Mouse (Mus musculus): ENCODE data around the gene Ell2.
A peak's percentile ranks its signal among the peaks of the same experiment; 100 is the strongest.

Ell2 gene

GRCm38 (mm10) chr13:75766967-75767366, 60.4 kb downstream of the Ell2 start:
- DNase-seq (ENCODE audit: low read depth), result no peak

GRCm38 (mm10) chr13:75770744-75771143, 64.2 kb downstream of the Ell2 start:
- DNase-seq (ENCODE audit: low read depth), result no peak

DNA sequence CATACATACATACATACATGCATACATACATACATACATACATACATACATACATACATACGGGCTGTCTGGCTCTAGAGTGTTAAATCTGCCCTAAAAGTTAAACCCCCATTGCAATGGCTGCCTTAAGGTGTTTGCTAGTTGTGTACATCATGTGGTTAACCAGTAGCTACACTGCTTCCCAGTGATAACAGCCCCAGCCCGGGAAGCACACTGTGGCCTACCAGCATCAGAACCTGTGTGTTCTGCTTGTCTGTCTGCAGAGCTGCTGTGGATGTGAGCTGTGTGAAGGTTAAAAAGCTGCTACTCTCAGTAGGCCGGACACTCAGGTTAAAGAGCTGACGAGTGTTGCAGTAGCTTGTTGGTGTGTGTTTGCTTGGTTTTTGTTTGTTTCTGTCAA, 64.8 kb downstream of the Ell2 start:
- DNase-seq (ENCODE audit: low read depth), result no peak

- no peak for DNase-seq (ENCODE audit: low read depth)
These were observed 65.6 kb downstream of the Ell2 start for GRCm38 (mm10) chr13:75771984-75772730.

DNA sequence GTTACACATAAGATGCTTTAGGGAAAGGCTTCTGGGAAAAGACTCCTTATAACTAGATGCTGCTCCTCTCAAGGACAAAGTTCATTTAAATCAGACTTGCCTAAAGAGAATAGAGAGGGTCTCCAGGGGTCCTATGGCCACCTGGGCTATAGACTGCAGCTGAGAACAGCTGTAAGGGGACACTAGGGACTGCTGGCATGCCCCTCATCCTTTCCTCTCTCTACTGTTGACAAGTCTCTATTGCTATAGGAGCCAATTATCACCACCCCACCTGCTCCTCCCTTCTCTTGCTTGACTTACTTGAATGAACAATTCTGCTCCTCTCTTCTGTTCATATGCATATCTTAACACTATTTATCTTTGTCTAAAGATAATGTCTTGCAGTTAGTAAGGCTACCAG, 69.4 kb downstream of the Ell2 start:
- DNase-seq (ENCODE audit: low read depth), result no peak

DNA sequence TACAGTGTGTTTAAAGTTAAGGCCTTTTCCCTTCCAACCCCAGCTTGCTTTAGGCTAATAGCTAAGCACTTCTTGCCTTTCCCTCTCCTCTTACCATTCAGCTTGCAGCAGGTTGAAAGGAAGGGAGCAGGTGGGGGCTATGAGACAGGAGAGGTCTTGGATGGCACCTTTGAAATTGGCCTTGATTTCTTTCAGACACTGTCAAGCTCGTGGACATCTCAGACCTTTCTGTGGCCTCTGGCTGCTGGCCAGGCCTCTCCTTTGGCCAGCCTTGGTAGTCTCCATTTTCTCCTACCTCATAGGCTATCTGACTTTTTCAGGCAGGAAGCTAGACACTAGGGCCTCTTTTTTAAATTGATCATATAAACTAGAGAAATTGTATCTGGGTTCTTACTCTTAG, 70.1 kb downstream of the Ell2 start:
- DNase-seq (ENCODE audit: low read depth), result no peak

DNA sequence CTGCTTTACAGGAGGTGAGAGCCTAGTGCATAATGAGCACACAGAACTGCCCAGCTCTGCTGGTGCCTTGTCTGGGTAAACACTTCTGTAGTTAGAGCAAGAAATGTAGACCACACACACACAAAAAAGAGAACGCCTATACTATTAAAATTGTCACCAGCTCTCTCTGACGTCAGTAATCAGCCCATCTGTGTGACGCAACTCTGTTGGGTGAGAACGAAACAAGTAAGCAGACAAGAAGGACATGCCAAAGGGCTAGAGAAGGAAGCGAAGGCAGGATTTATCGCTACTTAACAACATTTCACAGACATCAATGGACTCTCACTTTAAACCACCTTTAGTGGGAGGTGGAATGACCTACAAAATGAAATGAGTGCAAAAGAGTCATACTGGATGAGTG, 71.6 kb downstream of the Ell2 start:
- no peak for DNase-seq (ENCODE audit: low read depth)

GRCm38 (mm10) chr13:75779169-75779568, 72.6 kb downstream of the Ell2 start:
- DNase-seq (ENCODE audit: low read depth), result no peak

GRCm38 (mm10) chr13:75780096-75780495, 73.5 kb downstream of the Ell2 start:
- no peak for DNase-seq (ENCODE audit: low read depth)

GRCm38 (mm10) chr13:75785726-75786125, 79.2 kb downstream of the Ell2 start:
- no peak for DNase-seq (ENCODE audit: low read depth)

DNA sequence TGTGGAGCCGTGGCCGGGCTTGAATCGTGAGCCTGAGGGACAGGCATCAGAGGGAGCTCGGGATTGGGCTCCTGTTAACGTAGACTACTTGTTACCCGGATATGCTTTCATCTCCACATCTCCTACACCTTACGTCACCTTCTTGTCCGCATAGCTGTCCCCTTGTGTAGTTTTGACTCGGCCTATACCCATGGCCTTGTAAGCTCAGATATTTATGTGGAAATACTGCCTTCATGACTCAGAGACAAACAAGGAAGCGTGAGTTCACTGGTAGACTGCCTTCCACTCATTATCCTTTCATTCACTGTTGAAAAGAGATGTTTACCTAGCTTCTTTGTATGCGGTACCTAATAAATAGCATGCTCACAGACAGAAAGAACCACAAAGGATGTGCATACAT, 79.7 kb downstream of the Ell2 start:
- DNase-seq (ENCODE audit: low read depth), result no peak

DNA sequence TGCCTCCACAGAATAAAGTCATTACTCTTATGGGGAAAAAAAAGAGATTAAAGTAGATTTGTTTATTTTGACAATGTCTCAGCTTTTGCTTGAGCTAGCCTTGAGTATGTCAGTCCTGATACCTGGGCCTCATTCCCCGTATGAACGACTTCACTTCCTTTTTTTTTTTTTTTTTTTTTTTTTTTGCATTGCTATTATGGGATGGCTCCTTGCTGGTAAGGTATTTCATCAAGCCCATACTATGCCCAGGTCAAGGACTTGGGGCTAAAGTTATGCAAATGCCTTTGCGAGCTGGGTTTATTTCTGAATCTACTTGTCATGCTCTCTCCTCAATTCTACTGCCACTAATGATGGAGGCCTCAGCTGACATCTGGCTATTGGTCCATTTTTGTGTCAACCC, 80.8 kb downstream of the Ell2 start:
- DNase-seq (ENCODE audit: low read depth), result no peak

- no peak for DNase-seq (ENCODE audit: low read depth)
These were observed 81.6 kb downstream of the Ell2 start for GRCm38 (mm10) chr13:75788178-75788577.

DNA sequence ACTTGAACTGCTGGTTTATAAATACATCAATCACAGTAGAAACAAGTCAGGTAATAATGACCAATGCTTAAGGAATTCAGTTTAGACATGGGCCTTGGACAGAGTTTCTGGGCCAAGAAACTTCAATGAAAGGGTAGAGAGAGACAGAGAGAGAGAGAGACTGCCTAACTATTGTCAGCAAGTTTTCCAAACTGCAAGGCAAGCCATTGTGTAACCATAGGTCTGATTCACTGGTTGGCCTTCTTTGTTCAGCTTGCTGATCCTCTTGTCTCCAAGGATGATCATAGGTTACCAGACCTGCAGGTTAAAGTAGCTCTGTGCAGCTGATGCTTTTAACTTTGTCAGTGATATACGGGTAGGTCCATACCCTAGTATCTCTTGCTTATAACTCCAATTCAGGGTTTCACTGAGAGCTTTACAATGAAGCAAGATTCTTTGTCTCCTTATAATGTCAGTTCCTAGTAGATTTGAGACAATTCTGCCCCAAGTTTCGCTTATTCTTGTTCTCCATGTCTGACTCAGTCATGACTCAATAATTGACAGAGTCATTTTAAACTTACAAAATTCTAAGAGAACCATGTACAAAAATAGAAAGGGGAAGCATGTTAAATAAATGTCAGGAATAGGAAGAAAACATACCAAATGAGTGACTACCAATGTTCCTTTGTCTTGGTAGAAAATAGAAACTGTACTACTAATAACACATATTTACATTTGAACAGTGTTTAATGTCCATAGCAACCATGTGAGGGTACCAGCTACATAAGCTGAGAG, 82.7 kb downstream of the Ell2 start:
- no peak for DNase-seq (ENCODE audit: low read depth)

DNA sequence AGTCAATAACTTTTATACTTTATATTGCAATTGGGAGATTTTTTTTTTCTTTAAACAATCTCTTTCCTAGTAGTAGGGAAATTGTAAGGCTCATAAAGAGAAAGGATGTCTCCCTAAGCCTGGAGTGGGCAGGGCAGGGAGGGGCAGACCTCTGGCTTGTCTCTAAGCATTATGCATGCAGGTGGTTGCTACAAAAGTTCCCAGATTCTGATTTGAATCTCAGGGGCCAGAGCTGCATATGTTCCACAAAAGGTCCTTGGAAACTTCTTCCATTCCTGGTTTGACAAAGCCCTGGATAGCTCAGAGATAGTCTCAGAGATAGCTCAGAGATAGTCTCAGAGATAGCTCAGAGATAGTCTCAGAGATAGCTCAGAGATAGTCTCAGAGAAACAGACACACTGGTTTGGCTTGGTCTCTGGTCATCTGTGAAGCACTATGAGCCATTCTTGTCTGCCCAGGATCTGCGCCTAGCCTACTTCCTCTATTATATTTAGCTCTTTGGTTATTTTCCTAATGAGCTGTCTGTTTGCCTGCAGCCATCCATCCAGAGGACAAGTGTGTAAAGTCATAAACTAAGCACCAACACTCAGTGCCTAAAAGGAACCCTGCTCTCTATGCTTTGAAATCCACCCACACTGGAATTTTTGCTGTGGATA, 84.1 kb downstream of the Ell2 start:
- DNase-seq (ENCODE audit: low read depth), result no peak

DNA sequence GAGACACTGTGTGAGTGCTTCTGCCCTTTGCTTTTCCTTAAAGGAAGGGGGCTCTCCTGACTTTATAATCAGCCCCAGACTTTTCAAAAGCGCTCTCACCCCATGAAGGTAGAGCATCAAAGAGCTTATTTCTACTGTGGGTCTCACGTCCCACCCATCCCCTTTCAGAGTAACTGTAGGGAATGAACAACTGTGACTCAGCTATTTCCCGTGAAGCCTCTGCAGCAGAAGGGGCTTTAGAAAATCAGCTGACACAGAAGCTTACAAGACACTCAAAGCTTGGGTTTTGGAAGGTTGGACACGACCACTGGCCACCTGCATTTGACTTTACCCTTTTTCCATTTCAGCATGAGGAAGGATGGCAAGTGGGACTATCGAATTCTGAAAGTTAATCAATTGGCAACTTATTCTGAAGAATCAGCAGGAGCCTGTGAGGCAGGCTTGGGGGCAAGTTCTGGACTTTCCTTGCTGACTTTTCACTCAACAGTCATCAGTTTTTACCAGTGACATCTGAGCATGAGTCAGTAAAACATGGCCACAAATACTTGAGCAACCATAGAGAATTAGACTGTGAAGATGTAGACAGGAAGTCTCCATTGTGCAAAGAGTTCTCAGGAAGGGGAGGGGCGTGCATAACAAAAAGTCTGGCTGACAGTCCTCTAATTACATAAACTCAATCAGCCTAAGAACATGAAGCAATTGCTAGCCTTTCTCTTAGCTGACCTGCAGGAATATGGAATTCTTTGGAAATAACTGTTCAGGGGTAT, 87.5 kb downstream of the Ell2 start:
- peak; percentile 51 for DNase-seq (ENCODE audit: low read depth)

GRCm38 (mm10) chr13:75797369-75798141, 91.0 kb downstream of the Ell2 start:
- peak; percentile 95 for DNase-seq (ENCODE audit: low read depth)

- peak; percentile 66 for DNase-seq (ENCODE audit: low read depth)
These were observed 92.1 kb downstream of the Ell2 start for GRCm38 (mm10) chr13:75798413-75799302.

DNA sequence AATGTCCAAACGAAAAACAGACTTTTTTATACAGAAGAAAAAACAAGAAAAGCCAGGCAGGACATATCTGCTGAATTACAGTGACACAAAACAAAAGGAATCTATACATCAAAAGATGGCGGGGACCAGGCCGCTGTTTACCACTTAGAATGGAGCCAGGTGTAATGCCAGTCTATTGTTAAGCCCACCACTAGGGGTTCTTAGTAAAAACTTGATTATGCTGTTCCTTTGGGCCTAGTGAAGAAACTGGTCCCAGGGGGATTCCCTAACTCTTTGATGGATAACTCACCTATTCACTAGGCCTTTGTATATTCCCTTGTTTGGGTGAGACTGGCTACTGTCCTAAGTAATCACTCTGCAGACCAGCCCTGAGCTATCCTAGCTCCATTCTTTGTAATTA, 92.9 kb downstream of the Ell2 start:
- DNase-seq (ENCODE audit: low read depth), result no peak

- no peak for DNase-seq (ENCODE audit: low read depth)
These were observed 101.4 kb downstream of the Ell2 start for GRCm38 (mm10) chr13:75807969-75808368.
